Mouse (Mus musculus) olfactory bulb, adult 2 months (tissue): ENCODE results near the gene Fam129b.

Source experiments
- CTCF ChIP-seq: fragments of 200-500 bp; IDR thresholded peaks from 2 replicates; pipeline ENCODE4 v1.5.1; 2012; ENCODE audit warnings: low read depth, mild to moderate bottlenecking, low read length, moderate library complexity; ENCODE audit not compliant: insufficient read depth
- POLR2A ChIP-seq: fragments of 200-500 bp; IDR thresholded peaks from 2 replicates; pipeline ENCODE4 v1.6.1; 2012; ENCODE audit warnings: mild to moderate bottlenecking, low read depth, low read length, moderate library complexity; ENCODE audit not compliant: insufficient read depth

DNA sequence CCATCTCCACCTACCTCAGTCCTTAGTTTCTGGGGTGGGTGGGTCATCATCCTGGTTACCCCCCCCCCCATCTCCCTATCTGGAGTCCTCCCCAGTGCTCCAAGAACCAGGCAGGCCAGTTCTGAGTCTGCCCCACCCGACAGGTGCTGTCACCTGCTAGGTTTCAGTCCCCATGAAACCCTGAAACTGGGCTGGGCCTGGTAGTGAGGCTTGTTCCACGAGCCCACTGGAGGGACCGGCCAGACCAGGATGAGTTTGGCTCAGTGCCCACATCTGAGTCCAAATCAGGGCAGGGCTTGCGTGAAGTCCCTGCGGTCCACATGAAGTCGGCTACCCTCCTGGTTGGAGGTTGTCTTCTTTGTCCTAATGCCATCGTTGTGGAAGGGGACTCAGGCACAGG, 23.1 kb downstream of the Fam129b start:
- TF ChIP-seq POLR2A (no peak), CTCF (no peak)
